Mouse (Mus musculus) stomach, postnatal 0 days (tissue): ENCODE measurements at regions not wholly inside any gene's neighbourhood (a gene's known extent, or its start where the extent isn't known, plus 50 kb on each side); places are given as distances from the start of the nearest gene placed in this dataset.

Experiments
- CTCF ChIP-seq: IDR thresholded peaks from 2 replicates; pipeline ENCODE4 v1.5.1; 2016; ENCODE audit warnings: antibody characterized with exemption, low read depth, mild to moderate bottlenecking, moderate library complexity
- EP300 ChIP-seq: optimal IDR thresholded peaks from 2 replicates; pipeline ENCODE3; 2016; ENCODE audit warnings: antibody characterized with exemption

DNA sequence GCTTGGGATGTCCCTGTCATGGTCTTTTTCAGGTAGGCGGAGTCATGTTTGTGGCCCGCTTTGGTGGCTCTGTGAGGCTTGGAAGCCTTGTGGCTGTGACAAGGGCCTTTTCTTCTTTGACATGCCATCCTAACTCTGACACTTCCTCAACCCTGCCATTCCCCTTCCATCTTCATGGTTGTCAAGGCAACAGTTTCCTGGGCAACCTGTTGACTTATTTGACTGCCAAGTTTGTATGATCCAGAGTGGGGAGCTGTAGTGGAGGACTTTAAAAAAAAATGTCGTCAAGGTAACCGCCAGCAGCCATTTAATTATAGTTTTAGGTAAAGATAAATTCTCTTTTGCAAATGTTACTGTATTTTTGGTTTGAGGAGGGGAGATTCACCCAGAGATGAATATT is 56.8 kb upstream of the Kcng1 start:
- TF ChIP-seq CTCF (no peak), EP300 (no peak)
